Mouse (Mus musculus): Measurements from ENCODE around the gene Esp24. TPM values are rescaled to one million over a fixed set of nuclear protein-coding genes. Genes with fewer than 3 reads are reported as not detected.
"Not testable (repeated sequence)": the region's sequence is repeated elsewhere in the genome, so short reads cannot be mapped to it uniquely, and the experiment has no call there.

Esp24 gene
- polyA plus RNA-seq (2012; rRNA removed) (not detected in 2 replicates), polyA plus RNA-seq (2014; fragmentation: Nextera tagmentation; extraction: Ambion mirVana) (not detected in 2 replicates)

- WGBS (ENCODE audit: insufficient replicate concordance): 57% methylated on average over 3 of the region's 3 CpGs
- H3K4me2 ChIP-seq (ENCODE audit: low read depth); ATAC-seq (ENCODE audit: insufficient read depth): not testable (repeated sequence)
These were observed at the start of gene Esp24 for GRCm38 (mm10) chr17:39036395-39036794. Gene Esp24 (plus strand): TSS chr17:39036695.

GRCm38 (mm10) chr17:39009846-39010245, 26.6 kb upstream of the Esp24 start:
- Histone ChIP-seq H3K27ac (no peak overlapping the region), H3K4me2 (ENCODE audit: low read depth) (no peak overlapping the region), H3K9me3 (ENCODE audit: control insufficient read depth, low read length) (no peaks in the 10 kb centered on the region), H3K4me1 (replicated peaks; ENCODE audit: control insufficient read depth in 2 of 2, insufficient read depth in 2 of 2, low read length in 1 of 2) (no peaks in the 10 kb centered on the region), H3K9ac (replicated peaks) (no peak overlapping the region), H3K27me3 (ENCODE audit: control insufficient read depth, insufficient read depth, low read length) (no peaks in the 10 kb centered on the region), H3K4me3 (ENCODE audit: insufficient read depth in 1 of 2, low read depth in 2 of 2, low read length in 2 of 2) (no peak overlapping the region), H3K36me3 (replicated peaks; ENCODE audit: control insufficient read depth, insufficient read depth, low read depth) (no peaks in the 10 kb centered on the region)
- WGBS (ENCODE audit: insufficient replicate concordance): 60% methylated on average over 1 of the region's 1 CpGs
- DNase-seq (ENCODE audit: low read depth in 3 of 3, low spot score in 3 of 3) (no peak), ATAC-seq (ENCODE audit: insufficient read depth) (no peak)
- TF ChIP-seq EP300 (IDR thresholded peaks at IDR 0.05; ENCODE audit: low read depth) (no peak), CTCF (IDR thresholded peaks at IDR 0.05; ENCODE audit: low read depth) (no peak)

More at GRCm38 (mm10) chr17:39036395-39036794, at the start of gene Esp24:
- not testable (repeated sequence) for H3K27me3 ChIP-seq (ENCODE audit: control insufficient read depth, insufficient read depth, low read length); H3K4me3 ChIP-seq (ENCODE audit: insufficient read depth in 1 of 2, low read depth in 2 of 2, low read length in 2 of 2); H3K9ac ChIP-seq (replicated peaks); H3K4me1 ChIP-seq (replicated peaks; ENCODE audit: control insufficient read depth in 2 of 2, insufficient read depth in 2 of 2, low read length in 1 of 2); DNase-seq (ENCODE audit: low read depth in 3 of 3, low spot score in 3 of 3); H3K9me3 ChIP-seq (ENCODE audit: control insufficient read depth, low read length); H3K36me3 ChIP-seq (replicated peaks; ENCODE audit: control insufficient read depth, insufficient read depth, low read depth); H3K27ac ChIP-seq

GRCm38 (mm10) chr17:39010675-39011638, 25.5 kb upstream of the Esp24 start:
- H3K4me3 ChIP-seq (ENCODE audit: insufficient read depth in 1 of 2, low read depth in 2 of 2, low read length in 2 of 2): 0 out of 4 replicates have a peak overlapping the region, but pooled peaks of 1 of the 2 experiments have one; percentile 2
- H3K4me1 ChIP-seq (replicated peaks; ENCODE audit: control insufficient read depth in 2 of 2, insufficient read depth in 2 of 2, low read length in 1 of 2): no peaks in the 10 kb centered on the region
- WGBS (ENCODE audit: insufficient replicate concordance): 36% methylated on average over 30 of the region's 30 CpGs
- no peak overlapping the region for H3K9ac ChIP-seq (replicated peaks)
- no peak for TF ChIP-seq CTCF (IDR thresholded peaks at IDR 0.05; ENCODE audit: low read depth)
- TF ChIP-seq EP300 (IDR thresholded peaks at IDR 0.05; ENCODE audit: low read depth): no peak
- no peak for DNase-seq (ENCODE audit: low read depth in 3 of 3, low spot score in 3 of 3)
- no peak overlapping the region for H3K4me2 ChIP-seq (ENCODE audit: low read depth)
- no peaks in the 10 kb centered on the region for H3K9me3 ChIP-seq (ENCODE audit: control insufficient read depth, low read length)
- H3K36me3 ChIP-seq (replicated peaks; ENCODE audit: control insufficient read depth, insufficient read depth, low read depth): no peaks in the 10 kb centered on the region
- no peak for ATAC-seq (ENCODE audit: insufficient read depth)
- H3K27ac ChIP-seq: no peak overlapping the region
- no peaks in the 10 kb centered on the region for H3K27me3 ChIP-seq (ENCODE audit: control insufficient read depth, insufficient read depth, low read length)

- Histone ChIP-seq H3K27ac (no peak overlapping the region), H3K4me2 (ENCODE audit: low read depth) (no peak overlapping the region)
- no peak for DNase-seq (ENCODE audit: low read depth in 3 of 3, low spot score in 3 of 3)
These were observed 19.3 kb upstream of the Esp24 start for GRCm38 (mm10) chr17:39017184-39017583.

GRCm38 (mm10) chr17:39043241-39043640, 6.7 kb downstream of the Esp24 start, which contains the start of gene Gm21903:
Gene Gm21903 (minus strand): TSS chr17:39043341.
- no peaks in the 10 kb centered on the region for H3K36me3 ChIP-seq (replicated peaks; ENCODE audit: control insufficient read depth, insufficient read depth, low read depth)
- no peak within 1 kb of the TSS for H3K4me3 ChIP-seq (ENCODE audit: insufficient read depth in 1 of 2, low read depth in 2 of 2, low read length in 2 of 2)
- no peak within 1 kb of the TSS for H3K4me2 ChIP-seq (ENCODE audit: low read depth)
- DNase-seq (ENCODE audit: low read depth in 3 of 3, low spot score in 3 of 3) (no peak), ATAC-seq (ENCODE audit: insufficient read depth) (no peak)
- no peaks in the 10 kb centered on the region for H3K9me3 ChIP-seq (ENCODE audit: control insufficient read depth, low read length)
- no peak within 1 kb of the TSS for H3K27ac ChIP-seq
- H3K4me1 ChIP-seq (replicated peaks; ENCODE audit: control insufficient read depth in 2 of 2, insufficient read depth in 2 of 2, low read length in 1 of 2): no peaks in the 10 kb centered on the region
- no peaks in the 10 kb centered on the region for H3K27me3 ChIP-seq (ENCODE audit: control insufficient read depth, insufficient read depth, low read length)
- H3K9ac ChIP-seq (replicated peaks): no peak within 1 kb of the TSS
- no peak for TF ChIP-seq EP300 (IDR thresholded peaks at IDR 0.05; ENCODE audit: low read depth)
- TF ChIP-seq CTCF (IDR thresholded peaks at IDR 0.05; ENCODE audit: low read depth): no peak

More at GRCm38 (mm10) chr17:39017184-39017583, 19.3 kb upstream of the Esp24 start:
- no peak overlapping the region for H3K9ac ChIP-seq (replicated peaks)
- no peak for ATAC-seq (ENCODE audit: insufficient read depth)
- H3K9me3 ChIP-seq (ENCODE audit: control insufficient read depth, low read length): no peaks in the 10 kb centered on the region
- TF ChIP-seq EP300 (IDR thresholded peaks at IDR 0.05; ENCODE audit: low read depth) (no peak), CTCF (IDR thresholded peaks at IDR 0.05; ENCODE audit: low read depth) (no peak)
- H3K4me1 ChIP-seq (replicated peaks; ENCODE audit: control insufficient read depth in 2 of 2, insufficient read depth in 2 of 2, low read length in 1 of 2): no peaks in the 10 kb centered on the region
- no peaks in the 10 kb centered on the region for H3K27me3 ChIP-seq (ENCODE audit: control insufficient read depth, insufficient read depth, low read length)
- WGBS (ENCODE audit: insufficient replicate concordance): 58% methylated on average over 14 of the region's 14 CpGs
- no peaks in the 10 kb centered on the region for H3K36me3 ChIP-seq (replicated peaks; ENCODE audit: control insufficient read depth, insufficient read depth, low read depth)
- no peak overlapping the region for H3K4me3 ChIP-seq (ENCODE audit: insufficient read depth in 1 of 2, low read depth in 2 of 2, low read length in 2 of 2)
